Mouse (Mus musculus) testis, adult 2 months (tissue): ENCODE measurements around the gene Ip6k1. TPM values are rescaled to one million over a fixed set of nuclear protein-coding genes. Genes with fewer than 3 reads are reported as not detected.

Experiments
- H3K27ac ChIP-seq: fragments of 200-500 bp; 2 replicates; pipeline ENCODE4 v1.5.1; 2012; ENCODE audit warnings: low read depth, low read length; ENCODE audit not compliant: control insufficient read depth, insufficient read depth
- H3K27me3 ChIP-seq: fragments of 200-500 bp; 2 replicates; pipeline ENCODE4 v1.6.1; 2012; ENCODE audit warnings: mild to moderate bottlenecking, low read length, moderate library complexity; ENCODE audit not compliant: control insufficient read depth, insufficient read depth
- H3K36me3 ChIP-seq: fragments of 200-500 bp; 2 replicates; pipeline ENCODE4 v1.6.1; 2012; ENCODE audit warnings: mild to moderate bottlenecking, low read length; ENCODE audit not compliant: control insufficient read depth, insufficient read depth
- H3K4me1 ChIP-seq: fragments of 200-500 bp; 2 replicates; pipeline ENCODE4 v1.6.1; 2012; ENCODE audit warnings: low read length; ENCODE audit not compliant: control insufficient read depth, insufficient read depth
- H3K4me3 ChIP-seq: fragments of 200-500 bp; 2 replicates; pipeline ENCODE4 v1.5.1; 2012; ENCODE audit warnings: low read depth, mild to moderate bottlenecking, low read length, moderate library complexity, mixed read lengths; ENCODE audit not compliant: control insufficient read depth
- CTCF ChIP-seq: fragments of 200-500 bp; IDR thresholded peaks from 2 replicates; pipeline ENCODE4 v1.5.1; 2012; ENCODE audit warnings: low read depth, mild to moderate bottlenecking, inconsistent platforms, low read length, moderate library complexity; ENCODE audit not compliant: control insufficient read depth, insufficient read depth, insufficient replicate concordance
- POLR2A ChIP-seq: fragments of 200-500 bp; IDR thresholded peaks from 2 replicates; pipeline ENCODE4 v1.6.1; 2012; ENCODE audit warnings: low read depth, mild to moderate bottlenecking, inconsistent platforms, low read length, moderate library complexity; ENCODE audit not compliant: control insufficient read depth
- polyA plus RNA-seq: library from polyadenylated mRNA; depleted of rRNA; stranded (reverse); fragments of >200 nt; gene quantifications from 2 replicates; pipeline ENCODE4 v1.2.3, GENCODE M21; 2012

Ip6k1 gene
- polyA plus RNA-seq, 1 experiment = 247 TPM

GRCm38 (mm10) chr9:108049561-108050251, 47.4 kb downstream of the Ip6k1 start:
- no peak for TF ChIP-seq POLR2A
- TF ChIP-seq CTCF = peak; percentile 2; the same call in 1 of the 2 replicates
- Histone ChIP-seq H3K27me3 (no peaks in the 10 kb centered on the region), H3K27ac (peak overlapping the region; percentile 97), H3K4me1 (peaks cover 6% of the 10 kb centered on the region), H3K36me3 (no peaks in the 10 kb centered on the region; the same call in 1 of the 2 replicates), H3K4me3 (peak overlapping the region; percentile 99)

DNA sequence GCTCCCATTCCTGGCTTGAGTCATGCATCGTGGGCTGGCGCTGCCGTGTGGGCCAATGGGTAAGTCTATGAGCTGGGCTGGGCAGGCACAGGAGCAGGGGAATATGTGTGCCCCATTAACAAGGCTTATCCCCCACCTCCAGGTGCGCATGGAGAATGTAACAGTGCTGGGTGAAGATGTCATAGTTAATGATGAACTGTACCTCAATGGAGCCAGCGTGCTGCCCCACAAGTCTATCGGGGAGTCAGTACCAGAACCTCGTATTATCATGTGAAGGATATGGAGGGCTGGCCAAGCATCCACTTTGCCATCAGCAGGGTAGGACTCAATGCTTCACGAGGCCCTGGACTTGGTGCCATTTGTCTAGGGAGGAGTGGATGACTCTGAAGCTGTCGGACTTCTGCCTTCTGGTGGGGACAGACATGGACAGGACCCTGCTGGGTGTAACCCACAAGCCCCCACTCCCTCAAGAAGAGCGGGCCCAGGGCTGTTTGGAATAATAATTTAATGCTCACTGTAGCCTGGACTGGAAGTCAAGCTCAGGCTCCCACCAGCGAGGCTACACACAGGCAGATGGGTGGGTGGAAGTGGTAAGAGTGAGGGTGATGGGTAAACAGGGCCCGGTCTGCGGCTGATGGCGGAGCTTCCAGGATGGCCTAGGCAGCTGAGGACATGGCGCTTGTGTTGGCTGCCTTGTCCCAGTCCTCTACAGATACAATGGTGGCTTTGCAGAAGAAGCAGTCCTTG, 49.1 kb downstream of the Ip6k1 start:
- H3K36me3 ChIP-seq = no peaks in the 10 kb centered on the region; the same call in 1 of the 2 replicates
- peak overlapping the region; percentile 99 for H3K4me3 ChIP-seq

GRCm38 (mm10) chr9:108051931-108052220, 49.6 kb downstream of the Ip6k1 start:
- Histone ChIP-seq H3K27me3 (no peaks in the 10 kb centered on the region), H3K27ac (no peak overlapping the region), H3K36me3 (no peaks in the 10 kb centered on the region; the same call in 1 of the 2 replicates), H3K4me1 (peaks cover 6% of the 10 kb centered on the region), H3K4me3 (no peak overlapping the region)
- TF ChIP-seq CTCF (no peak), POLR2A (no peak)

More for the DNA sequence above, 49.1 kb downstream of the Ip6k1 start:
- no peak overlapping the region for H3K27ac ChIP-seq
- H3K27me3 ChIP-seq = no peaks in the 10 kb centered on the region
- peaks cover 6% of the 10 kb centered on the region for H3K4me1 ChIP-seq
- TF ChIP-seq POLR2A = no peak
- TF ChIP-seq CTCF = no peak

- H3K36me3 ChIP-seq = no peaks in the 10 kb centered on the region; the same call in 1 of the 2 replicates
Measured at GRCm38 (mm10) chr9:108052411-108052810, 50.1 kb downstream of the Ip6k1 start.

GRCm38 (mm10) chr9:108052885-108053664, 50.8 kb downstream of the Ip6k1 start, which contains the start of gene Amigo3:
TSS of gene Amigo3 (plus strand) at chr9:108053159.
- Histone ChIP-seq H3K4me1 (peaks cover 6% of the 10 kb centered on the region), H3K27me3 (no peaks in the 10 kb centered on the region), H3K36me3 (no peaks in the 10 kb centered on the region; the same call in 1 of the 2 replicates), H3K27ac (no peak within 1 kb of the TSS), H3K4me3 (no peak within 1 kb of the TSS)
- TF ChIP-seq POLR2A (no peak), CTCF (peak; percentile 64)

More at GRCm38 (mm10) chr9:108052411-108052810, 50.1 kb downstream of the Ip6k1 start:
- Histone ChIP-seq H3K27ac (no peak overlapping the region), H3K4me1 (peaks cover 6% of the 10 kb centered on the region), H3K4me3 (no peak overlapping the region), H3K27me3 (no peaks in the 10 kb centered on the region)
- TF ChIP-seq CTCF (no peak), POLR2A (no peak)

DNA sequence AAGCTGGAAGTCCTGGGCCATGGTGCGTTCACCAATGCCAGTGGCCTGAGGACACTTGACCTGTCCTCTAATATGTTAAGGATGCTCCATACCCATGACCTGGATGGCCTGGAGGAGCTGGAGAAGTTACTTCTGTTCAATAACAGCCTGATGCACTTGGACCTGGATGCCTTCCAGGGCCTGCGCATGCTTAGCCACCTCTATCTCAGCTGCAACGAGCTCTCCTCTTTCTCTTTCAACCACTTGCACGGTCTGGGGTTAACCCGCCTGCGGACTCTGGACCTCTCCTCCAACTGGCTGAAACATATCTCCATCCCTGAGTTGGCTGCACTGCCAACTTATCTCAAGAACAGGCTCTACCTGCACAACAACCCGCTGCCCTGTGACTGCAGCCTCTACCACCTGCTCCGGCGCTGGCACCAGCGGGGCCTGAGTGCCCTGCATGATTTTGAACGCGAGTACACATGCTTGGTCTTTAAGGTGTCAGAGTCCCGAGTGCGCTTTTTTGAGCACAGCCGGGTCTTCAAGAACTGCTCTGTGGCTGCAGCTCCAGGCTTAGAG, 51.4 kb downstream of the Ip6k1 start:
- Histone ChIP-seq H3K4me3 (no peak overlapping the region), H3K4me1 (peaks cover 6% of the 10 kb centered on the region), H3K27me3 (no peaks in the 10 kb centered on the region), H3K27ac (no peak overlapping the region), H3K36me3 (no peaks in the 10 kb centered on the region; the same call in 1 of the 2 replicates)
- TF ChIP-seq POLR2A (no peak), CTCF (no peak)
